Mouse (Mus musculus) heart, adult 2 months (tissue): Measurements from ENCODE around the gene Znhit6.

ENCODE experiments used
- CTCF ChIP-seq: fragments of 200-600 bp; IDR thresholded peaks from 2 replicates; pipeline ENCODE4 v1.8.1; 2022; ENCODE audit warnings: antibody characterized with exemption, mild to moderate bottlenecking, moderate library complexity
- EP300 ChIP-seq: fragments of 200-500 bp; IDR thresholded peaks from 2 replicates; pipeline ENCODE4 v1.6.1; 2011; ENCODE audit warnings: low read depth, low read length, control low read depth; ENCODE audit not compliant: insufficient read depth
- POLR2A ChIP-seq: fragments of 200-500 bp; IDR thresholded peaks from 2 replicates; pipeline ENCODE4 v1.6.1; 2011; ENCODE audit warnings: mild to moderate bottlenecking, low read depth, low read length, control low read depth; ENCODE audit not compliant: insufficient read depth

DNA sequence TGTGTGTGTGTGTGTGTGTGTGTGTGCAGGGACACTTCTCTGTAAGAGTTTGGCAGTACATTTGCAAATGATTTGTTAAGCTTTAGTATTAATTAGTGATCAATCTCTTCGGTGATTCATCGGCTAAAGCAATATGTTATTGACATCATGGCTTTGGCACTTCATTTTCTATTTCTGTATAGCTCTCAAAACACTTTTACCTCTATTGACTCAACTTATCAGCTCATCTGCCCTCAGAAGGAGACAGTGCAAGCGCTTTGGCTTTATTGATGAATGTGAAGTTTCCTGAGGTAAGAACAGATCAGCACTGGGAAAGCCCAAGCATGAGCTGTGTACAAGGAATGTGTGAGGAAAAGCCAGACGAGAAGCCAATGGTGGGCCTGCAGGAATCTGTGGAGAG lies 45.2 kb downstream of the Znhit6 start:
- TF ChIP-seq POLR2A, result no peak
- TF ChIP-seq EP300, result no peak
- no peak for TF ChIP-seq CTCF
